Mouse (Mus musculus) MEL (cell line): ENCODE measurements around the gene Kazn. TPM values are rescaled to one million over a fixed set of nuclear protein-coding genes. Genes with fewer than 3 reads are reported as not detected.

ENCODE experiments used
- DNase-seq: peaks from one replicate; pipeline ENCODE4 v3.0.0; 2011; ENCODE audit warnings: low read depth, low spot score
- H3K27ac ChIP-seq: 2 replicates; pipeline ENCODE4 v1.5.1; 2012; ENCODE audit warnings: low read depth, mild to moderate bottlenecking, control low read depth, low read length, moderate library complexity; ENCODE audit not compliant: control insufficient read depth
- H3K27me3 ChIP-seq, 2 experiments: fragments of 150-350 bp in 1 of 2; sonication (generic) in 1 of 2; 2 replicates each; pipeline ENCODE4 v1.6.1; 2012; ENCODE audit warnings: low read length in 2 of 2, mild to moderate bottlenecking in 2 of 2, improper control_type of control experiment in 1 of 2, moderate library complexity in 1 of 2; ENCODE audit not compliant: insufficient read depth in 2 of 2, control insufficient read depth in 1 of 2
- H3K36me3 ChIP-seq, 2 experiments: 2 replicates each; pipeline ENCODE4 v1.6.1; 2012 to 2014; ENCODE audit warnings: low read length in 2 of 2, improper control_type of control experiment in 1 of 2, inconsistent platforms in 1 of 2, mild to moderate bottlenecking in 1 of 2; ENCODE audit not compliant: insufficient read depth in 2 of 2, control insufficient read depth in 1 of 2
- H3K4me1 ChIP-seq, 2 experiments: fragments of 150-350 bp in 1 of 2; sonication (generic) in 1 of 2; 2 replicates each; pipeline ENCODE4 v1.6.1; 2012; ENCODE audit warnings: low read length in 2 of 2, improper control_type of control experiment in 1 of 2, mild to moderate bottlenecking in 1 of 2; ENCODE audit not compliant: insufficient read depth in 2 of 2, control insufficient read depth in 1 of 2
- H3K4me3 ChIP-seq, 2 experiments: fragments of 150-350 bp in 1 of 2; sonication (generic) in 1 of 2; 2 replicates each; pipeline ENCODE4 v1.5.1; 2012; ENCODE audit warnings: low read depth in 2 of 2, low read length in 2 of 2, mild to moderate bottlenecking in 2 of 2, moderate library complexity in 2 of 2, control low read depth in 1 of 2, improper control_type of control experiment in 1 of 2; ENCODE audit not compliant: control insufficient read depth in 1 of 2, insufficient read depth in 1 of 2
- H3K79me2 ChIP-seq: 2 replicates; pipeline ENCODE4 v1.6.1; 2012; ENCODE audit warnings: mild to moderate bottlenecking, low read length, moderate library complexity; ENCODE audit not compliant: control insufficient read depth, poor library complexity, insufficient read depth
- H3K9ac ChIP-seq: 2 replicates; pipeline ENCODE4 v1.6.1; 2012; ENCODE audit warnings: low read depth, mild to moderate bottlenecking, control low read depth, low read length, moderate library complexity; ENCODE audit not compliant: control insufficient read depth, poor library complexity, severe bottlenecking
- H3K9me3 ChIP-seq: fragments of 150-350 bp; sonication (generic); replicated peaks from 2 replicates; pipeline ENCODE4 v1.6.1; 2012; ENCODE audit warnings: mild to moderate bottlenecking, low read length, improper control_type of control experiment, moderate library complexity; ENCODE audit not compliant: insufficient read depth
- CHD1 ChIP-seq: IDR thresholded peaks from 2 replicates; pipeline ENCODE4 v1.6.1; 2012; ENCODE audit warnings: low read depth, mild to moderate bottlenecking, inconsistent platforms, low read length, improper control_type of control experiment
- CHD2 ChIP-seq: IDR thresholded peaks from 2 replicates; pipeline ENCODE4 v1.6.1; 2011; ENCODE audit warnings: low read length, improper control_type of control experiment
- CTCF ChIP-seq, 3 experiments: IDR thresholded peaks in 2 of 3; conservative IDR thresholded peaks in 1 of 3; 2 replicates each; pipeline ENCODE4 v1.5.1; 2011 to 2012; ENCODE audit warnings: low read length in 3 of 3, low read depth in 2 of 3, mild to moderate bottlenecking in 2 of 3, improper control_type of control experiment in 1 of 3, inconsistent platforms in 1 of 3, mixed read lengths in 1 of 3, moderate library complexity in 1 of 3; ENCODE audit not compliant: control insufficient read depth in 1 of 3, insufficient read depth in 1 of 3, poor library complexity in 1 of 3, severe bottlenecking in 1 of 3
- ELF1 ChIP-seq: IDR thresholded peaks from 2 replicates; pipeline ENCODE4 v1.6.1; 2014; ENCODE audit warnings: low read depth, mild to moderate bottlenecking, inconsistent platforms, low read length, improper control_type of control experiment, moderate library complexity
- EP300 ChIP-seq, 2 experiments: IDR thresholded peaks; 2 replicates each; pipeline ENCODE4 v1.6.1; 2011; ENCODE audit warnings: improper control_type of control experiment in 2 of 2, low read length in 2 of 2, low read depth in 1 of 2, mild to moderate bottlenecking in 1 of 2
- ETS1 ChIP-seq: IDR thresholded peaks from 2 replicates; pipeline ENCODE4 v1.6.1; 2012; ENCODE audit warnings: low read depth, mild to moderate bottlenecking, inconsistent platforms, low read length, improper control_type of control experiment, moderate library complexity
- GABPA ChIP-seq: IDR thresholded peaks from 2 replicates; pipeline ENCODE4 v1.6.1; 2012; ENCODE audit warnings: low read depth, mild to moderate bottlenecking, inconsistent platforms, low read length, improper control_type of control experiment, moderate library complexity
- GATA1 ChIP-seq: IDR thresholded peaks from 2 replicates; pipeline ENCODE4 v1.6.1; 2011; ENCODE audit warnings: low read depth, low read length, improper control_type of control experiment
- JUND ChIP-seq: IDR thresholded peaks from 2 replicates; pipeline ENCODE4 v1.6.1; 2011; ENCODE audit warnings: low read depth, mild to moderate bottlenecking, improper control_type of control experiment, low read length
- KAT2A ChIP-seq: conservative IDR thresholded peaks from 2 replicates; pipeline ENCODE4 v1.6.1; 2012; ENCODE audit warnings: low read depth, low read length, improper control_type of control experiment, inconsistent platforms
- MAX ChIP-seq: IDR thresholded peaks from 2 replicates; pipeline ENCODE4 v1.6.1; 2011; ENCODE audit warnings: low read length, improper control_type of control experiment
- MAZ ChIP-seq: IDR thresholded peaks from 2 replicates; pipeline ENCODE4 v1.6.1; 2012; ENCODE audit warnings: low read depth, mild to moderate bottlenecking, inconsistent platforms, low read length, improper control_type of control experiment
- MEF2A ChIP-seq: IDR thresholded peaks from 2 replicates; pipeline ENCODE4 v1.6.1; 2014; ENCODE audit warnings: low read depth, mild to moderate bottlenecking, inconsistent platforms, low read length, improper control_type of control experiment; ENCODE audit not compliant: poor library complexity, insufficient replicate concordance, severe bottlenecking; ENCODE audit errors: extremely low read depth
- MXI1 ChIP-seq: IDR thresholded peaks from 2 replicates; pipeline ENCODE4 v1.6.1; 2011; ENCODE audit warnings: mild to moderate bottlenecking, low read depth, low read length, improper control_type of control experiment
- MYC ChIP-seq: IDR thresholded peaks from 2 replicates; pipeline ENCODE4 v1.6.1; 2011; ENCODE audit warnings: low read depth, mild to moderate bottlenecking, low read length, improper control_type of control experiment, moderate library complexity
- POLR2AphosphoS5 ChIP-seq: IDR thresholded peaks from 2 replicates; pipeline ENCODE4 v1.6.1; 2012; ENCODE audit warnings: low read depth, borderline replicate concordance, mild to moderate bottlenecking, inconsistent platforms, low read length, moderate library complexity, mixed read lengths
- RAD21 ChIP-seq: IDR thresholded peaks from 2 replicates; pipeline ENCODE4 v1.6.1; 2011; ENCODE audit warnings: mild to moderate bottlenecking, low read depth, low read length, improper control_type of control experiment
- TBP ChIP-seq: IDR thresholded peaks from 2 replicates; pipeline ENCODE4 v1.8.0; 2011; ENCODE audit warnings: low read depth, low read length, improper control_type of control experiment
- UBTF ChIP-seq: IDR thresholded peaks from 2 replicates; pipeline ENCODE4 v1.6.1; 2012; ENCODE audit warnings: low read depth, mild to moderate bottlenecking, inconsistent platforms, low read length, improper control_type of control experiment, moderate library complexity, borderline replicate concordance; ENCODE audit not compliant: insufficient read depth
- USF1 ChIP-seq: IDR thresholded peaks from 2 replicates; pipeline ENCODE4 v1.6.1; 2014; ENCODE audit warnings: low read depth, mild to moderate bottlenecking, inconsistent platforms, low read length, improper control_type of control experiment, moderate library complexity
- USF2 ChIP-seq, 2 experiments: IDR thresholded peaks; 2 replicates each; pipeline ENCODE4 v1.6.1; 2011 to 2012; ENCODE audit warnings: improper control_type of control experiment in 2 of 2, low read length in 2 of 2, borderline replicate concordance in 1 of 2, inconsistent platforms in 1 of 2, low read depth in 1 of 2, mild to moderate bottlenecking in 1 of 2; ENCODE audit not compliant: insufficient read depth in 1 of 2
- ZC3H11A ChIP-seq: IDR thresholded peaks from 2 replicates; pipeline ENCODE4 v1.6.1; 2012; ENCODE audit warnings: low read depth, mild to moderate bottlenecking, inconsistent platforms, low read length, improper control_type of control experiment
- ZNF384 ChIP-seq: IDR thresholded peaks from 2 replicates; pipeline ENCODE4 v1.6.1; 2012; ENCODE audit warnings: low read depth, mild to moderate bottlenecking, inconsistent platforms, low read length, improper control_type of control experiment
- polyA plus RNA-seq, 2 experiments: library from polyadenylated mRNA; stranded (reverse) in 1 of 2; unstranded in 1 of 2; fragments of >175 nt in 1 of 2; fragments of >200 nt in 1 of 2; gene quantifications; 2 replicates each; pipeline versions ENCODE4 v1.2.1 to v1.2.4; 2012; ENCODE audit warnings: low replicate concordance in 2 of 2, low read depth in 1 of 2; ENCODE audit not compliant: insufficient read length in 2 of 2, insufficient read depth in 1 of 2, missing spikeins in 1 of 2
- total RNA-seq: library from RNA; depleted of rRNA; stranded (reverse); fragments of 300-350 nt; gene quantifications from 2 replicates; pipeline ENCODE4 v1.2.3, GENCODE M21; 2012

Kazn gene
- total and polyA plus RNA-seq, 3 experiments: not detected

- DNase-seq: no peak
- TF ChIP-seq CHD2 (no peak), JUND (no peak), KAT2A (no peak), UBTF (no peak), ETS1 (no peak), MYC (no peak), RAD21 (no peak), MAZ (no peak), MAX (no peak), CHD1 (no peak), GABPA (no peak), POLR2AphosphoS5 (no peak)
- Histone ChIP-seq H3K4me3 (no peak overlapping the region), H3K27me3 (no peaks in the 10 kb centered on the region), H3K27ac (no peak overlapping the region), H3K4me1 (no peaks in the 10 kb centered on the region), H3K79me2 (no peaks in the 10 kb centered on the region), H3K9ac (no peak overlapping the region), H3K36me3 (no peaks in the 10 kb centered on the region), H3K9me3 (no peaks in the 10 kb centered on the region)
Measured at GRCm38 (mm10) chr4:142162729-142163128, 76.5 kb downstream of the Kazn start.

DNA sequence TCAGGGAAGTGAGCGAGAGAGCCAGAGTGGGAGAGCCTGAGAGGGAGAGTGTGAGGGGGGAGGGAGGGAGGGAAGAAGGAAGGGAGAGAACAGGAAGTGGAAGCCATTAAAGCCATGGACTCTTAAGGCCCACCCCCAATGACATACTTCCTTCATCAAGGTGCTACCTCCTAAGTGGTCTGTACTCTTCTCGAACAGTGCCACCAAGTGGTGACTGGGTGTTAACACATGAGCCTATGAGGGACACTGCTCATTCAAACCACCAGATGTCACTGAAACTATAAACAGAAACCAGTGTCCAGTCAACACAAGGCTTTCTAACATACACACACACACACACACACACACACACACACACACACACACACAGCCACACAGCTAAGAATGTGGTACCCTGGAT lies 77.1 kb downstream of the Kazn start:
- H3K9ac ChIP-seq: no peak overlapping the region
- H3K27me3 ChIP-seq: no peaks in the 10 kb centered on the region
- no peaks in the 10 kb centered on the region for H3K36me3 ChIP-seq
- H3K4me3 ChIP-seq: no peak overlapping the region
- peak; percentile 2 for DNase-seq
- no peaks in the 10 kb centered on the region for H3K79me2 ChIP-seq
- no peak for TF ChIP-seq TBP
- TF ChIP-seq CTCF (IDR thresholded peaks at IDR 0.05 in 2 of 3, conservative IDR thresholded peaks at IDR 0.05 in 1 of 3; ENCODE audit: control insufficient read depth in 1 of 3, insufficient read depth in 1 of 3, low read depth in 2 of 3, low read length in 3 of 3, poor library complexity in 1 of 3, severe bottlenecking in 1 of 3): peak in 2 of 3 experiments; percentile 3 to 20; a peak in 2 of 6 replicates
- no peaks in the 10 kb centered on the region for H3K4me1 ChIP-seq
- no peak overlapping the region for H3K27ac ChIP-seq
- H3K9me3 ChIP-seq: no peaks in the 10 kb centered on the region

- no peaks in the 10 kb centered on the region for H3K36me3 ChIP-seq
- H3K9me3 ChIP-seq: no peaks in the 10 kb centered on the region
- no peak overlapping the region for H3K9ac ChIP-seq
- TF ChIP-seq ZC3H11A: no peak
- no peak for TF ChIP-seq CHD2
- no peak for TF ChIP-seq MAX
- no peak for TF ChIP-seq KAT2A
- no peak for TF ChIP-seq CHD1
- TF ChIP-seq MAZ: no peak
- TF ChIP-seq JUND: no peak
- no peak for TF ChIP-seq GATA1
- TF ChIP-seq USF2 (IDR thresholded peaks at IDR 0.05; ENCODE audit: borderline replicate concordance in 1 of 2, insufficient read depth in 1 of 2, low read depth in 1 of 2, low read length in 2 of 2): no peak
- no peak for TF ChIP-seq ETS1
- no peak for TF ChIP-seq TBP
- TF ChIP-seq GABPA: no peak
- no peak for TF ChIP-seq EP300 (IDR thresholded peaks at IDR 0.05; ENCODE audit: low read depth in 1 of 2, low read length in 2 of 2)
- TF ChIP-seq MEF2A: no peak
- no peak for TF ChIP-seq ELF1
- no peak for TF ChIP-seq ZNF384
- no peak for TF ChIP-seq MXI1
- no peak for TF ChIP-seq USF1
- TF ChIP-seq RAD21: no peak
- H3K27ac ChIP-seq: no peak overlapping the region
- no peaks in the 10 kb centered on the region for H3K79me2 ChIP-seq
- H3K27me3 ChIP-seq: no peaks in the 10 kb centered on the region
- H3K4me1 ChIP-seq: no peaks in the 10 kb centered on the region
- no peak overlapping the region for H3K4me3 ChIP-seq
- DNase-seq: no peak
Measured at GRCm38 (mm10) chr4:142160041-142160440, 79.2 kb downstream of the Kazn start.
